Mouse (Mus musculus): ENCODE data around the gene Ddah1.

The Ddah1 gene

GRCm38 (mm10) chr3:145820938-145821337, 62.5 kb downstream of the Ddah1 start:
- no peak for DNase-seq

DNA sequence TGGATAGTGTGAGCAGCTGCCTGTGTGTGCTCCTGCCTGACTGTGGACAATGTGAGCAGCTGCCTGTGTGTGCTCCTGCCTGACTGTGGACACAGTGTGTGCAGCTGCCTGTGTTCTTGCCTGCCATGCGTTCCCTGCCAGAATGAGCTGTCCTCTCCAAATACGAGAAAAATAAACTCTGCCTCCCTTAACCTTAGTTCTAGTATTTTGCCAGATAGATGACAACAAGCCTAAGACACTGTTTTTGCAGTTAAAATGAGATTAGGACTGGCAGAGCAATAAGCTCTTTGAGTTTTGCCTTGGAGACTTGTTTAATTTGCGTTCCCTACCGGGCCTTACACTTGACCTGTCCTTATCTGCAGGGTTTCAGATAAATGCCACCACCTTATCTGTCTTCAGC, 63.7 kb downstream of the Ddah1 start:
- no peak for DNase-seq

DNA sequence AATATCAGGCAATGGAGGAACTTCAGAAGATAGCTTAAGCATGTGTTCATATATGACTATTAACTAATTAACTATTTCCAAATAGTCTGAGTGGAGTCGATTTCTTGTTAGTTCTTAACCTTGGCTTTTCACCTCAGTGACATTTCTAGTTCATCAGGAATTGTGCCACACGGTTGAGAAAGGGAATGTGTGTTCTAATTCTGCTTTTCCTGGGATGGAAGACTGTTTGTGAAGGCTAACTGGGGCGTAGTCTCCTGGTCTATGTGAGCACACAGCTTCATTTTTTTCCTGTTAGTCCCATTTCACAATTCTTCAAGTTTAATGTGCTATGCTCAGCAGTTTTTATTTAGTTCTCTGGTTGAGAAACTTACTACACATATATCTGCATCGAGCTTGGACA, 65.2 kb downstream of the Ddah1 start:
- no peak for DNase-seq

GRCm38 (mm10) chr3:145825416-145826055, 67.1 kb downstream of the Ddah1 start:
- no peak for DNase-seq

- DNase-seq = peak; percentile 7 to 14
These were observed 68.9 kb downstream of the Ddah1 start for GRCm38 (mm10) chr3:145827191-145828045.

DNA sequence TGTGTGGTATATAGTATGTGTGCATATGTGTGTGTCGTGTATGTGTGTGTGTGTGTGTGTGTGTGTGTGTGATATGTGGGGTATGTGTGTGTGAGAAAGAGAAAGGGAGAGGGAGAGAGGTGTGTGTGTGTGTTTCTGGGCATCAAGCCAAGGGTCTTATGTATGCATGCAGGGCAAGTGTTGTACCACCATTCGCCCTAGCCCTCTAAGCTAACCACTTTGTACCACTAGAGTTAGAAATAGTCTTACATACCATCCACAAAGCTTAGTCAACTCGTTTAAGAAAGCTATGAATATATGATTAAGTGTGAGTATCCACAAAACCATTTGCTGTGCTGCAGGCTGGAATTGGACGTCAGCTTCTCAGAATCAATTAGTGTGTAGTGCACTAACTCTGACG, 70.4 kb downstream of the Ddah1 start:
- DNase-seq = no peak

DNA sequence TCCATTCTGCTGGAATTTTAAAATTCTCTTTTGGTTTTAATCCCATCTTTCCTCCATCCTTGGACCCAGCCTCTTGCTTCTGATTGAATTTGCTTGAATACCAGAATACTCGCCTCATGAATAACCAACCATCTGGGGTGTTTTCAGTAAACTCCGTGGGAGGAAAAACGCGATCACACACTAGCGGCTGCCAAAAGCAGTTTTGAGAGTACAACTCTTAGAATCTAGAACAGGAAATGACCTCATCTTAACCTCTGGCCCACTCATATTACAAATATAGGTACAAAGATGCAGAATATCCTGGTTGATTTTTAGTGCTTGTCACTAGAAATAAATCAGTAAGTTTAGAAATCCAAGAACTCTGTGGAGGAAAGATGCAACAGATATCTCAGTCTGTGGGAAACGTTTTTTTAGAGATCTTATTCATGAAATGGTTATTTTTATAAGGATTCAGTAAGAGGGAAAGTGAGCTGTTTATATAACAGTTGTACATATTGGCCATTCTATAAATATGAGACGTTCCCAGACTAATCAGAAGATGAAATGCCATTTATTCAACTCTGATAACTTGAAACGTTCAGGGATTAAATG, 75.6 kb downstream of the Ddah1 start:
- DNase-seq = no peak

GRCm38 (mm10) chr3:145838281-145838680, 79.8 kb downstream of the Ddah1 start:
- no peak for DNase-seq

DNA sequence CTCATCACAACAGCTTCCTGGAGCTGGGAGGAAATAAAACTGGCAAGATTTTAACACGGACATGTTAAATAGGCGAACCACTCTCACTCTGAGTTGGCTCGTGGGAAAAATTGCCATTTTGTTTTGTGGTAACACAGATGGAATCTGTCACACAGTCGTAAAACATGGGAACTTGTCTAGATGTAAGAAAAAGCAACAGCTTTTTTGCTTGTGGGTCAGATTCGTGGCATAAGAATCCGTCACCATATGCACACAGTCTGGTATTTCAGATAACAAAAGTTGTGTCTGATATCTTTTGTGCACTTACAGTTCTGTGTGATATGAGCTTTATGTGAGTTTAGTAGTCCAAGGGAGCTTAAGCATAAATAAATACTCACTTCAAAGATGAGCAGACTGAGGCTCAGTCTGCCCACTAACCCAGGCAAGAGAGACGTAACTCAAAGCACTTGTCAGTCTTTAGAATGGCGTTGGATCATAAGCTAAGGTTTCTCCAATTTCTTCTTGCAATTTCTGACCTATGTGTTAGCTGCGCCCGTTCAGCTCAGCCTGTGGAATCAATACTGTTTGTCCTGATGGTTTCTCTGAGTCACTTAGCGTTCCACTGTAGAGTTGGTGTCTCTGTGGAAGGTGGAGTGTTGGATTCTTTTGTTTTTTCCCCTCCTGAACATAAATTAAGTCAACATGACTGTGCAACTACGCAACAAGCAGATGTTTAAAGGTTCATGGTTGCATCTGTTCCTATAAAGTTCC, 83.7 kb downstream of the Ddah1 start:
- DNase-seq = no peak

- no peak for DNase-seq
These were observed 85.4 kb downstream of the Ddah1 start for GRCm38 (mm10) chr3:145843836-145844235.

- DNase-seq = no peak
These were observed 86.4 kb downstream of the Ddah1 start for GRCm38 (mm10) chr3:145844891-145845290.

DNA sequence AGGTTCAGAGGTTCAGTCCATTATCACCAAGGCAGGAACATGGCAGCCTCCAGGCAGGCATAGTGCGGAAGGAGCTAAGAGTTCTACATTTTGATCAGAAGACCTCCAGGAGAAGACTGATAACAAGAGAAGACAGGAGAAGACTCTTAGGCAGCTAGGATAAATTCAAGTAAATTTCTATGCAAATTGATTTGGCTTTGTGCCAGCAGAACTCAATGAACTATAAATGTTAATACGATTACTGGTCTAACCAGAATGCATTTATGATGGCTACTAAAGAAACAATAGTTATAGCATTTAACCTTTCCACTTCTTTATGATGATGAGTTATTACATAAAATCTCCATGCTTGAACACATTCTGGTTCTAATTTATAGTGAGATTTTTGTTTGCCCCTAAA, 87.8 kb downstream of the Ddah1 start:
- no peak for DNase-seq

DNA sequence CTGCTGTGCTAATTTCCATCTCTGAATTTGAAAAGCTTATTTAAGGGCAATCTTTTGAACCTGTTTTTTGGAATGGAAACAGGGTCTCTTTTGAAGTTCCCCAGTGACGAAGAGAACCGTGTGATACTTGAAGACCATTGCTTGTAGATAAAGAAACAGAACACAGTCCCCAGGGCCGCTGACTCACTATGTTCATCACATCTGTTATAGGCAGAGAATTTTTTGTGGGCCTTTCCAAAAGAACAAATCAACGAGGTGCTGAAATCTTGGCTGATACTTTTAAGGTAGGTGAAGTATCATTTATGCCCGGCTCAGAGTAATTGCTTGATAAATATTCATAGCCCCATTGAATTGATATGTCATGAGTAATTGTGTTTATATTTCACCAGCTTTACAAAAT, 93.6 kb downstream of the Ddah1 start:
- no peak for DNase-seq

- no peak for DNase-seq
These were observed 94.3 kb downstream of the Ddah1 start for GRCm38 (mm10) chr3:145852800-145853199.

- DNase-seq = no peak
These were observed 95.2 kb downstream of the Ddah1 start for GRCm38 (mm10) chr3:145853713-145854112.

DNA sequence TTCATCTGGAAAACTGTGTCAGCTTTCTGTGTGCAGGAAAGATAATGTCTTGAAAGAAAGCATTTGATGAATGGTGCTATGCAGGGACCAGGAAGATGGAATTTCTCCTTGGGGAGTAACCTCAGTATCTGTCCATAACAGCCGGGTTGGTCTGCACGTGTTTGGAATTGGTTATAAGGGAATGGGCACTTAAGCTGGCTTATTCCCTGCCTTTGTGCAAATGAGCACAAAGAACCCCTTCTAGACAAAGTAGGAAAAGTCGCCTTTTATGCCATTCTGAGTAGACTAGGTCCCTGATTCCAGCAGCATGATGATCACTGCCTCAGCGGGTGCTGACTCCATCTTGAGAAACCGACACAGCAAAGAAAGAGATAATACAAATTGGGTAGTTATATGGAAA, 96.0 kb downstream of the Ddah1 start:
- no peak for DNase-seq

DNA sequence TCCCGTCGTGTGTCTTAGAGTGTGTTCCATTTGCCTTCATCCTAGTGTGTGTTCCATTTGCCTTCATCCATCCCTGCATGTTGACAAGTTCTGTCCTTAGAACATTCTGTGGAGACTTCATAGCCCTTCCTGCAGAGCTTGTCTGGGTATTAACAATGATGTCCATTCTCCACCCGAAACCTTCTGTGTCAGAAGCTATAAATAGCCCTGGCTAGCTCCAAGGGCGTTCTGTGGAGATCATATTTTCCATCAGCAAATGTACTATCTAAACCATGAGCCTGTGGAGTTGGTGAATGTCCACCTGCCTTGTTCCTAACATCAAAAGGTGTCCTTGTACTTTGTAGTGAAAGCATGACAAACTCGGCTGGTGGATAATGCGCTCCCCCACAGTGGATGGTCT, 96.8 kb downstream of the Ddah1 start:
- DNase-seq = no peak

GRCm38 (mm10) chr3:145858388-145858787, 99.9 kb downstream of the Ddah1 start:
- no peak for DNase-seq

GRCm38 (mm10) chr3:145862521-145862920, 104.0 kb downstream of the Ddah1 start:
- no peak for DNase-seq

DNA sequence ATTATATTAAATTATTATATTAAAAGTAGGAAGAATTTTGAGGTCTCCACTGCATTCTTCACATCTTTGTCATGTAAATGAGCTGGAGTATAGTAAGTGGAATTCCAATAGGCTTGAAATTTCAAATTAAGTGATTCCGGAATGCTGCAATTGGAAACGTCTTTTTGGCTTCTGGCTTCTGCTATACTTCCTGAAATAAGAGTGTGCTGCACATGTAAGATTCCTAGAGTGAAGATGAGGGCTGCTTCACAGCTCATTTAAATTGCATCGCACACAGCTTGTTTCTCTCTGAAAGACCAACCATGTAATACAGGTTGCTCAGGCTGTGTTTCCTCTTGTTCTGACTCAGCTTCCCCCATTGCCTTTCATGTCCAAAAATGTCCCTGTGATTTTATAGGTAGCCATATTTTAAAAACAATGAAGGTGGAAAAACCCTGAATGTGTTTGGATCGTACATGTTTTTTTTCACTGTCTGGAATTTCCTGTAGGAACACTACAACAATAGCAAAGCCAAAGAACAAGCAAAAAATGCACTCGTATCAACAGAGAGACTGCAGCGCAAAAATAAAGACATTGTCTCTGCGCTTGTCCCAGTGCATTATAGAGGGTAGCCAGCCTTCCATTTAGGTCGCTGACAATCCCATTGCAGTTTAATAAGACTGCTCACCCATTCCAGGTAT, 105.7 kb downstream of the Ddah1 start:
- no peak for DNase-seq

DNA sequence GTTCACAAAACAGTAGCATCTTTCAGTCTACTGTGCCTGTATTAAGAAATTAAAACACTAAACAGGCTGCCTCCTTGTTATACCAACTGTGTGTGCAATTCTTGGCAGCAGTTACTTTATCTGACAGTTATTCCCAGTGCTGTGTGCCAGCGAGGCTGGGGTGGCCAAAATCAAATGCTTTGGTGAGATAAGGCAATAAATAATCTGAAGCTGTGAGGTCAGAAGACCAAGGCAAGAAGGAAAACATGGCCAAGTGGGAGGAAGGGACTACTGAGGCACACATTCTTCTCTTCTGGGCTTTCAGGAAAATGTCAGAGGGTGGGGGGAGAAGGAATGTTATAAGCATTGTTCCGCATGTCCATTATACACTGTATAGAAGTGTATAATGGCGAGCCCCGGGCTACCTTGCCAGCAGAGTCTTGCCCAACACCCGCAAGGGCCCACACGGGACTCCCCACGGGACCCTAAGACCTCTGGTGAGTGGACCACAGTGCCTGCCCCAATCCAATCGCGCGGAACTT, 106.3 kb downstream of the Ddah1 start:
- DNase-seq = peak; percentile 47 to 55

- DNase-seq = peak; percentile 25 to 42
These were observed 114.2 kb downstream of the Ddah1 start for GRCm38 (mm10) chr3:145872680-145873079.

Measured in cerebellum, postnatal 14 days (tissue).